Mouse (Mus musculus): ENCODE results near the gene Wdr24.

The Wdr24 gene

DNA sequence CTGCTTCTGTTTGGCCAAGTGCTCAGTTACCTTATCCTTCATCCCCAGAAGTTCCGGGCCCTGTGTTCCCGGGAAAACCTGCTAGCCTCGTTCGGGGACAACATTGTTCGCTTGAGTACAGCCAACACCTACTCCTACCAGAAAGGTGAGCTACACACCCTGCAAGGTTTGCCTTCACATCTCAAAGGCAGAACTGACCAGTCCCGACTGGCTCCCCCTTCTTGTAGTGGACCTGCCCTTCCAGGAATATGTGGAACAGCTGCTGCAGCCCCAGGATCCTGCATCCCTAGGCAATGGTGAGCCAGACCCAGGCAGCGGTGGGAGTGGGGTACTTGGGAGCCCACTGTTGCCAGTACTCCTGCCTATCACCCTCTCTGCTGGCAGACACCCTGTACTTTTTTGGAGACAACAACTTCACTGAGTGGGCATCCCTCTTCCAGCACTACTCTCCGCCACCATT is 6.2 kb downstream of the Wdr24 start:
- no peak for ATAC-seq (ENCODE audit: insufficient number of reproducible peaks, low FRiP score, low TSS enrichment)

DNA sequence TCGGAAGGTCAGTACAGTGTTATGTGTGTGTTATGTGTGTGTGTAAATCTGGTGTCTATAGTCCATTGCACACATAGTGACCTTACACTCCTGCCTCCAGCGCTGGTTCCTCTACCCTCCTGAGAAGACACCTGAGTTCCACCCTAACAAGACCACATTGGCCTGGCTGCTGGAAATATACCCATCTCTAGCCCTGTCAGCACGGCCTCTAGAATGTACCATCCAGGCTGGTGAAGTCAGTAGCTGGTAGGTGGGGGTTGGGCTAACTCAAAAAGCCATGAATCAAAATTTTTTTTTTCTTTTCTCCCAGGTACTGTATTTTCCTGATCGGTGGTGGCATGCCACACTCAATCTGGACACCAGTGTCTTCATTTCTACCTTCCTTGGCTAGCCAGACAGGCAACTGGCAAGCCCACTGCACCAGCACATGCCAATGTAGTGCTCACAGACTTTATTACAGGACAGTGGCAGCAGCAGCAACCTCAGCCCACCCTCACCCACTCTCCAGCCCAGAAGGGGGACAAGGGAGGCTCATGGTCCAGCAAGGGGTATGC is 6.8 kb downstream of the Wdr24 start:
- no peak for ATAC-seq (ENCODE audit: insufficient number of reproducible peaks, low FRiP score, low TSS enrichment)

- no peak for ATAC-seq (ENCODE audit: insufficient number of reproducible peaks, low FRiP score, low TSS enrichment)
Observed at GRCm38 (mm10) chr17:25830806-25831431, 7.5 kb downstream of the Wdr24 start.

DNA sequence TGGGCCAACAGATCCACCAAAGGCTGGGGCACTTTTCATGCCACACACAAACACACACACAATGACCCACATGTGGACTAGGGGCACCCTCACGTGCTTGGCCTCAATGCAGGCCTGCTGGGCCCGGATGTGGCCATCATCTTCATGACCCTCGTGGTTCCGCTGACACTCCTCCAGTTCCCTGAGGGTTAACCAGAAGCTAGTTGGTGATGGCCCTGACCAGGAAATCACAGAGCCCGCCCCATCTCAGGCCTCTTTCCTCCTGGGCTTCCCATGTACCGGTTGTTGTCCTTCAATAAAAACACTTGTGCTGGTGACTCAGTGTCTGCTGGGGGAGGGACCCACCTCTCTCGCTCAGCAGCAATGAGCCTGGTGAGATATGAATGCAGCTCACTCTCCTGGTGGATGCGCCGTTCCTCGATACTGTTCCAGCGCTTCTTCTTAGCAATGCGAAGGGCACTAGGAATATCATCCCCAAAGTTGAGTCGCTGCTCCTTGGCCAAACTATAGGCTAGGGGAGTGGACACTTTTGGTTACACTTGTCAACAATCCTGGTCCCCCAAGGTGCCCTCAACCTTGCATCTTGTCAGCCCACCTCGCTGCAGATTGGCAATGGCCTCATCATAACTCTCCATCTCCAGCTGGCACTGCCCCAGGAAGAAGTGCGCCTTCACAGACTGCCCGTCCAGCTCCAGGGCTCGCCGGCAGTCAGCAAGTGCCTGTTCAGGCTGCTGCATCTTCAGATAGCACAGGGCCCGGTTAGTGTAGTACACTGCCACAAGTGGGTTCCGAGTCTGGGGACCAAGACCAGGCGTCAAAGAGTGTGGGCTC is 8.2 kb downstream of the Wdr24 start:
- ATAC-seq (ENCODE audit: insufficient number of reproducible peaks, low FRiP score, low TSS enrichment): no peak

DNA sequence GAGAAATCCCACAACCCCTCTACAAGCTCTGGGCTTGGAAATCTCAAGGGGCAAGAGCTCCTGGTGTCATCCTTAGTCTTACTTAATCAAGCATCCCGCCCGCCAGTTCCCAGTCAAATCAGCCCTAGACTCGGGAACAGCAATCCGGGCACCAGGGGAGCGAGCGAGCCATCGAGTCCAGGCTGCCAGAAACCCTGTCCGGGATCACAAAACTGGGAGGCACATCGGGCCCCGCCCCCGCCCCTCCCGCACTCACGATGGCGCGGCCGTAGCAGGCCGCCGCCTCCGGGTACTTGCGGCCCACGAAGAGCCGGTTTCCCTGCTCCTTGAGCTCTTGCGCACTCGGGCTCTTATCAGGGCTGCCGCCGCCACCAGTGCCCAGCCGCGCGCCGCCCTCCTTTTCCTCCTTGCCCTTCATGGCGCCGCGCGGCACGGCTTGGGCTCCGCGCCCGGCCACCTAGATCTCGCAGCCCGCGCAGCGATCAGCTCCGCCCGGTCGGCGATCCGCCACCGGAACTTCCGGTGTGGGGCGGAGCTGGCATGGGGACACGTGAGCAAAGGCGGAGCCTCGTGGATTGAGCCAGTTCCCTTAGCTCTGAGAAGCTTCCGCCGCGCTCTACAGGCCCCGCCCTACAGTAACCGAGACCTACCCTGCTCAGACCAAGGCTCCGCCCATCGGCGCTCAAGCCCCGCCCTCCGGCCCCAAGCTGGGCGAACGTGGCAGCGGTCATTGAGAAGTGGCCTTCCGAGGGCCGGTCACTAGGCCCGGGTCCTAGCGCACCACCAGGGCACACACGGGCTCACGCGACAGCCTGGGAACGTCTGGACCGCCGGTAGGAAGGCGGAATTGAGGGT is 9.2 kb downstream of the Wdr24 start:
- peak; percentile 62 for ATAC-seq (ENCODE audit: insufficient number of reproducible peaks, low FRiP score, low TSS enrichment)

DNA sequence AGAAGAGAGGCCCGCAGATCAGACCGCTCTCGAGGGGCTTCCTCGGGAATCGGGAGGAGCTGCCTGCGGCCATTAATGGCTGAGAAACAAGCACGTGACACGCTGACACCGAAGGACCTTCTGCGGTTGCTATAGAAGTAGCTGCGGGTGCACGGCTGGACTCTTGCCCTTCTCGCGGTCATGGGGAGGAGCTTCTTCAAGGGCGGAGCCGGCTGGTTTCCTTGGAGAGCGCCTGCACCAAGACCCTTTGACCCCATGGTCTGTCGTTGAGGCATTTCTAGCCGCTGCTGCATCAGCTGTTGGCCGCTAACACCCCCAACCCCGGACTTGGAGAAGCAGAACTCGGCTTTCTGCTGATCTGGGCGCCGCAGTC is 9.8 kb downstream of the Wdr24 start, which contains the start of gene Stub1:
Stub1 (minus strand) TSS at position 114 of the 373 bp plus-strand sequence.
- 0 out of 2 replicates have a peak, but pooled peaks have one; percentile 2 for ATAC-seq (ENCODE audit: insufficient number of reproducible peaks, low FRiP score, low TSS enrichment)

GRCm38 (mm10) chr17:25833961-25834594 is 10.7 kb downstream of the Wdr24 start:
- ATAC-seq (ENCODE audit: insufficient number of reproducible peaks, low FRiP score, low TSS enrichment): no peak

GRCm38 (mm10) chr17:25834595-25835222 is 11.3 kb downstream of the Wdr24 start:
- ATAC-seq (ENCODE audit: insufficient number of reproducible peaks, low FRiP score, low TSS enrichment): no peak

GRCm38 (mm10) chr17:25835301-25835700 is 11.9 kb downstream of the Wdr24 start:
- ATAC-seq (ENCODE audit: insufficient number of reproducible peaks, low FRiP score, low TSS enrichment): no peak

- no peak for ATAC-seq (ENCODE audit: insufficient number of reproducible peaks, low FRiP score, low TSS enrichment)
Observed at GRCm38 (mm10) chr17:25835816-25836215, 12.4 kb downstream of the Wdr24 start.

DNA sequence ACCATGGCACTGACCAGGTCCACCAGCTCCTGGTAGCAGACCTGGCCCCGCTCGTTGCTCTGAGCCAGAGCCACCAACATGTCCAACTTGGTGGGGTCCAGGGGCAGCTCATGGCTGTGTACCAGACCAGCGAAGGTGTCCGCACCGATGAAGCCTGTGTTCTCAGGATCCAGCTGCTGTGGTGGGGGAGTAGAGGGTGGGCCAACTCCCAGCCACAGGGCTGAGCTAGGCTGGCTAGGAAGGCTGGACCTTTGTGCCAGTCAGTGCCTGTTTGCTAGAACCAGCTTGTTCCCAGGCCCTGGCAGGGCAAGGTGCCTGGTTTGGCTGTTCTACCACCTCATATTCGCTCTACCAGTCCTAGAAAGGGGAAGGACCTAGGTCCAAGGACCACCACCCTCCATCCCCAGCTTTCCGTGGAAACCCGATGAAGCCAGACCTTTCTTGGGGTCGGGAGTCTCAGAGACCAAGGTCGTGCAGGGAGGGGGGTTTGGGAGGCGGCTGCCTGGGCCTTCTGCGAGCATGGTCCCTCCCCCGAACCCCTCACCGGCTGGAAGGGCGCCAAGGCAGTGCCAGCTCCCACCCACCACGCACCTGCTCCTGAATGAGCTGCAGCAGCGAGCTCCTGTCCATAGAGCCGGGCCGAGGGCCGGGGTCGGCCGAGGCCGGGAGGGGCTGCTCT is 13.1 kb downstream of the Wdr24 start:
- no peak for ATAC-seq (ENCODE audit: insufficient number of reproducible peaks, low FRiP score, low TSS enrichment)

DNA sequence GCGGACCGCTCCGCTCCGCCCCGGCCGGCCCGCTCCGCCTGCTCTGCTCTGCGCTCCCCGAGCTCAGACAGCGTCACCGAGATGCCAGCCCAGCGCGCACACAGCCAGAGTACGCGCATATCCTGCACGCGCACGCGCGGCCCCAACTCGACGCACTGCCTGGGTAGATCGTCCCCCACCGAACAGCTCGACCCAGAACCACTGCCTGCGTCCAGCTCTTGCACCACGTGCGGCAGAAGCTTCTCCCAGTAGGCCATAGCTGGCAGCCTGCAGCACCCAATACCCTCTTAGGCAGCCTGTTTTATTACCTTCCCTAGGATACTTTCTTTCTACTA is 13.6 kb downstream of the Wdr24 start, which contains the start of gene Rhbdl1:
Rhbdl1 (minus strand) TSS at position 220 of the 335 bp plus-strand sequence.
- ATAC-seq (ENCODE audit: insufficient number of reproducible peaks, low FRiP score, low TSS enrichment): peak; percentile 45; the same call in 1 of the 2 replicates

- no peak for ATAC-seq (ENCODE audit: insufficient number of reproducible peaks, low FRiP score, low TSS enrichment)
Observed at GRCm38 (mm10) chr17:25837533-25837932, 14.1 kb downstream of the Wdr24 start.

- no peak for ATAC-seq (ENCODE audit: insufficient number of reproducible peaks, low FRiP score, low TSS enrichment)
Observed at GRCm38 (mm10) chr17:25838904-25839303, 15.5 kb downstream of the Wdr24 start.

- no peak for ATAC-seq (ENCODE audit: insufficient number of reproducible peaks, low FRiP score, low TSS enrichment)
Observed at GRCm38 (mm10) chr17:25839455-25840235, 16.2 kb downstream of the Wdr24 start.

DNA sequence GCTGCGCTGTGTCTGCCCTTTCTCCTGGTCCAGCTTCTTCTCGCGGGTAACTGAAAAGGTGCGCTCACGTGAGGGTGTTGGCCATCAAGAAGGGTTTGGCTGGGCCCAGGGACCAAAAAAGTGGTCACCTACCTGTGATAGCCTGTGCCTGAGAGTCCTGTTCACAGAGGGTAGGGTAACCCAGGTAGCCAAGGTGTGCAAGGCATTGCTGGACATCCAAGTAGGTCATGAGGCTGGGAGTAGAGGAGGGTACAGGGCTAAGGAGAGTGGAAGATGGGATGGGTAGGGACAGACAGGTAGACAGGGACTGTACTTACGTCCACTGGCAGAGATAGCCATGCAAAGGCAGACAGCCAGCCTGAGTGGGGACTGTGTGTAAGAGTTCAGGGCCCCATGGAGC is 17.1 kb downstream of the Wdr24 start:
- ATAC-seq (ENCODE audit: insufficient number of reproducible peaks, low FRiP score, low TSS enrichment): no peak

DNA sequence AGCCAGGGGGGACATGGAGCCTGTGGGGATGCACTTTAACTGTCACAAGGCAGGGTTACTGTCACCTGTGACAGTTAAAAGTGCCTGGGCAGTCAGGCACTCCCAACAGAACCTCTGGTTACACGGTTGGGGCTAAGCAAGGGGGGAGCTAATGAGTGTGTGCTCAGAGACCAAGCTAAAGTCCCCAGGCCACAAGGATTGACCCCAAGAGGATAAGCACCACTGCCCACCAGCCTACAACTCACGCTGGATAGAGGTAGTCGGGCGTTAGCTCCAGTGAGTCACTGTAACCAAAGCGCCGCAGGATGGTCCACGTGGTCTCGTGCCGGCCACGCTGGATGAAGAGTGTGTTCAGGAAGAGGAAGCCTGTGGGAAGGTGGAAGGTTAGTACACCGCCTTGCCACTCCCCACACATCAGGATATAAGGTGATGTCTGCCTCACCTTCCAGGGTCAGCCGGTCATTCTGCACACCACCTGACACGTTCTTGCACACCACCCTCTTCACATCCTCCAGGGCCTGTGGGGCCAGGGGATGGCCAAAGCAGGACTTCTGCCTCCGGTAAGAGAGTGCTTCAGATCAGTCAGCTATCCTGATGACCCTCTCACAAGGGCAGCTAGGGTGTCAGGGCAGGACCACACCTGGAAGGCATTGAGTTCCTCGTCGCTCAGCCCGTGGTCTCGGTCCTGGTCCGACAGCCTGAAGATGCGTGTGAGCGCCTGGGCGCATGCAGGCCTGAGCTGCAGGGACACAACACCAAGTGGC is 17.9 kb downstream of the Wdr24 start, which contains the start of gene Gm20683:
Gm20683 (minus strand) TSS at position 647 of the 764 bp plus-strand sequence.
- no peak for ATAC-seq (ENCODE audit: insufficient number of reproducible peaks, low FRiP score, low TSS enrichment)

Measured in cerebellum, adult (tissue).